Mouse (Mus musculus) neural tube, embryonic 13.5 days (tissue): Measurements from ENCODE around the gene AU022252. TPM values are rescaled to one million over a fixed set of nuclear protein-coding genes. Genes with fewer than 3 reads are reported as not detected.

Source experiments
- ATAC-seq: fragments of 200-750 bp; cut with Nextera tagmentation; 2 replicates; pipeline ENCODE4 v1.8.0; 2017; ENCODE audit warnings: low read depth, mild to moderate bottlenecking, moderate TSS enrichment, moderate library complexity
- H3K27ac ChIP-seq: fragments of 300-500 bp; sonication (generic); replicated peaks from 2 replicates; pipeline ENCODE4 v1.5.1; 2015; ENCODE audit warnings: moderate library complexity, mild to moderate bottlenecking, inconsistent platforms
- H3K27me3 ChIP-seq: fragments of 300-500 bp; sonication (generic); 2 replicates; pipeline ENCODE4 v1.6.1; 2015; ENCODE audit warnings: mild to moderate bottlenecking, inconsistent platforms
- H3K36me3 ChIP-seq: fragments of 300-500 bp; sonication (generic); 2 replicates; pipeline ENCODE4 v1.6.1; 2015; ENCODE audit warnings: mild to moderate bottlenecking, inconsistent platforms
- H3K4me1 ChIP-seq: fragments of 300-500 bp; sonication (generic); replicated peaks from 2 replicates; pipeline ENCODE4 v1.6.1; 2015; ENCODE audit warnings: inconsistent platforms
- H3K4me2 ChIP-seq: fragments of 300-500 bp; sonication (generic); 2 replicates; pipeline ENCODE4 v1.6.1; 2015; ENCODE audit warnings: inconsistent platforms, mild to moderate bottlenecking, moderate library complexity
- H3K4me3 ChIP-seq: fragments of 300-500 bp; sonication (generic); 2 replicates; pipeline ENCODE4 v1.5.1; 2015; ENCODE audit warnings: mild to moderate bottlenecking, inconsistent platforms
- H3K9ac ChIP-seq: fragments of 300-500 bp; sonication (generic); 2 replicates; pipeline ENCODE4 v1.6.1; 2015; ENCODE audit warnings: moderate library complexity, mild to moderate bottlenecking, inconsistent platforms
- H3K9me3 ChIP-seq: fragments of 300-500 bp; sonication (generic); 2 replicates; pipeline ENCODE4 v1.6.1; 2016; ENCODE audit warnings: inconsistent platforms
- WGBS: fragments of 180-500 bp; shearing (Covaris S2); methylation state at CpG from one replicate; pipeline ENCODE4 v1.1.7; 2015; 5-methylcytosine and 5-hydroxymethylcytosine counted together
- polyA plus RNA-seq: library from polyadenylated mRNA; unstranded; fragments of >200 nt; fragmentation: Nextera tagmentation; extraction: Ambion mirVana; gene quantifications from 2 replicates; pipeline ENCODE4 v1.2.1, GENCODE M21; 2015

The AU022252 gene
- polyA plus RNA-seq, 1 experiment from 2014 or later = 35.4 TPM

DNA sequence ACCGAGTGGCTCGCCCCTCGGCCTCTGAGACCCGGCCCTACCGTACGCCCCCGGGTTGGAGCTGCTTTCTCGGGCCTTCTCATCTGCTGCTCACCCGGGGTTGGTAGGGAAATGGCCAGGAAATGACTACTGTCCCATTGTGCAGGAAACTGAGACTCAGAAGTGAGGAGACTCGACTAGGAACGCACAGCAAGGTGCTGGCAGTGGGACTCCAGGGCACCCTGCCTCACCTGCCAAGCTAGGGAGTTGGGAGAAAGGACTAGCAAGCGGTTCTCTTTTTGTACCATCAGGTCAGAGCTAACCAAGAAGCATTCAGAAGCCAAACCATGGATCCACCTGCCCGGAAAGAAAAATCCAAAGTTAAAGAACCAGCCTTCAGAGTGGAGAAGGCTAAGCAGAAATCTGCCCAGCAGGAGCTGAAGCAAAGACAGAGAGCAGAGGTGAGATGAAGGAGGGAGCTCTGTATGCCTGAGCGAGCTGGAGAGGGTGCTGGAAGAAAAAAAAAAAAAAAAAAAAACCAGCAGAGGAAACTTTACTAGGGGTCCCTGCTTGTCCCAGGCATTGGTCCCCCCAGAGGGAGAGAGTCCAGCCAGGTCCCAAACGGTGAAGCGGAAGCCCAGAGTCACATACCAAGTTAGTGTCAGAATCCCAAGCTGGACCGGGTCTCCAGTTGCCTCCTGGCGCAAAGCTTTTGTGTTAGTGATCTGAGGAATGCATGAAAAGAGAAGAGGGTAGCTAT lies 36.8 kb downstream of the AU022252 start:
- ATAC-seq = peak; percentile 30; the same call in 1 of the 2 replicates
- Histone ChIP-seq H3K9ac (peak overlapping the region; percentile 81), H3K4me3 (peak overlapping the region; percentile 63)

DNA sequence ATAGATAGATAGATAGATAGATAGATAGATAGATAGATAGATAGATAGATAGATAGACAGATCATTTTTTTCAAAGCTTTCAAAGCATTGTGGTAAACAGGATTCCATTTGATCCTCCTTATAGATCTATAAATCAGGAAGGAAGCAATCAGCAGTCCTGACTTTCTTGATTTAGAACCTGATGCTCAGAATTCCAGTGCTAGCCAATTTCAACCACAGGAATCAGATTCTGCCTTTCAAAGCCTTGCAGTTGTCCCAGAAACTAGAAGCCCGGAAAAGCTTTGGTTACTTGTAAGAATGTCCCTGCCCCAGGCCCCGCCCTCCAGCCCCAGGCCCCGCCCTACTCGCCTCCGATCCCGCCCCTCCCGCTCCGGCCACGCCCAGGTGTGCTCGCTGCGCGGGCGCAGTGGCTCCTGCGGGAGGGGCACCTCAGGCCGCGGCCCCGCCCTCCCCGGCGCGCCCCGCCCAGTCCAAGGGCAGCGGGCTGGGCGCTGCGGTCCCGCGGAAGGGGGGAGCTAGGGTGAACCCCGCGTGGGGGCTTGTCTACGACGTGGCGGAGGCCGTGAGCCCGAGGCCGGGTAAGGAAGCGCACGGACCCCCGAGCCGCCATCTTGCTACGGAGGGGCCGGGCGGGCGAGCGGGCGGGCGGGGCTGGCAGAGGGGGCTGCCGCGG lies 37.5 kb downstream of the AU022252 start, which contains the start of gene Svbp:
TSS of gene Svbp (plus strand) at position 398 of the 673 bp plus-strand sequence.
- peak within 1 kb of the TSS; percentile 81 for H3K9ac ChIP-seq
- H3K4me2 ChIP-seq = peak within 1 kb of the TSS; percentile 70
- no peaks in the 10 kb centered on the region for H3K27me3 ChIP-seq
- no peaks in the 10 kb centered on the region for H3K9me3 ChIP-seq
- peak; percentile 93 for ATAC-seq
- WGBS = under 1% methylated on average over 29 of the region's 47 CpGs
- H3K4me3 ChIP-seq = peak within 1 kb of the TSS; percentile 63
- H3K27ac ChIP-seq = peak within 1 kb of the TSS; percentile 85
- H3K36me3 ChIP-seq = peaks cover 11% of the 10 kb centered on the region; the same call in 1 of the 2 replicates
- H3K4me1 ChIP-seq = peaks cover 31% of the 10 kb centered on the region

More for the DNA sequence above, 36.8 kb downstream of the AU022252 start:
- H3K27me3 ChIP-seq = no peaks in the 10 kb centered on the region
- peak overlapping the region; percentile 85 for H3K27ac ChIP-seq
- H3K9me3 ChIP-seq = no peaks in the 10 kb centered on the region
- 7% methylated on average over 18 of the region's 18 CpGs for WGBS
- peak overlapping the region; percentile 70 for H3K4me2 ChIP-seq
- peaks cover 31% of the 10 kb centered on the region for H3K4me1 ChIP-seq
- H3K36me3 ChIP-seq = peaks cover 18% of the 10 kb centered on the region

DNA sequence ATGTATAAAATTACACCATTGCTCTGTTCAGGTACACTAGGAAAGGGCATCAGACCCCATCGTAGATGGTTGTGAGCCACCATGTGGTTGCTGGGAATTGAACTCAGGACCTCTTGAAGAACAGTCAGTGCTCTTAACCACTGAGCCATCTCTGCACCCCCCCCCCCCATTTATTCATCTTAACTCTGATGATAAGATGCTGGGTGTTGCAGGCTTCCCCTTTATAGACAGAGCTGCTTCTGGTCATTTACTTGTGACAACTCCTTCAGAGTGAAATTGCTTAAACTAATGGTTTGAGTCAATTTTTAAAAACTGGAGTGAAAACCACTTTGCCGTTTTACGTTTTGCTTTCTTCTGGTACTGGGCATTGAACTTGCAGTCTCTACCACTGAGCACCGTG lies 39.8 kb downstream of the AU022252 start:
- no peaks in the 10 kb centered on the region for H3K27me3 ChIP-seq
- H3K4me1 ChIP-seq = peaks cover 22% of the 10 kb centered on the region
- no peak overlapping the region for H3K9ac ChIP-seq
- H3K36me3 ChIP-seq = 0 out of 2 replicates have a peak, but pooled peaks cover 1% of the 10 kb centered on the region
- no peaks in the 10 kb centered on the region for H3K9me3 ChIP-seq
- H3K4me3 ChIP-seq = no peak overlapping the region
- 83% methylated on average over 4 of the region's 4 CpGs for WGBS
- H3K27ac ChIP-seq = no peak overlapping the region
- no peak for ATAC-seq
- H3K4me2 ChIP-seq = no peak overlapping the region

DNA sequence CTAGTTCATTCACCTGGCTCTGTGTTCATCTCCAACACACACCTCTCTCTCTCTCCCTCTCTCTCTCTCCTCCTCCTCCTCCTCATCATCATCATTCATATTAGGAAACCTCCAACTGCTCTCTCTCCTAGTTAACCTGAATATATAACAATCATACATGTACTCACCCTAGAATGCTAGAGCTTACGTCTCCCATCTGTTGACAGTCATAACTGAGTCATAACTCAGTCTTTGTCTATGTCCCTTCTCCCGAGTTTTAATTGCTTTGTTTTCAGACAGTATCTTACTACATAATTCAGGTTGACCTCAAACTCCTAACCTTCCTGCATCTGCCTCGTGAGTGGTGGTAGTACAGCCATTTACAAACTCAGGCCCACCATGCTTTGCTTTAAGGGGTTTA lies 41.2 kb downstream of the AU022252 start:
- H3K9ac ChIP-seq = no peak overlapping the region
- H3K4me1 ChIP-seq = peaks cover 7% of the 10 kb centered on the region
- H3K4me2 ChIP-seq = no peak overlapping the region
- no peak overlapping the region for H3K4me3 ChIP-seq
- no peaks in the 10 kb centered on the region for H3K36me3 ChIP-seq
- 74% methylated on average over 3 of the region's 3 CpGs for WGBS
- no peaks in the 10 kb centered on the region for H3K27me3 ChIP-seq
- ATAC-seq = no peak
- no peaks in the 10 kb centered on the region for H3K9me3 ChIP-seq
- H3K27ac ChIP-seq = no peak overlapping the region

DNA sequence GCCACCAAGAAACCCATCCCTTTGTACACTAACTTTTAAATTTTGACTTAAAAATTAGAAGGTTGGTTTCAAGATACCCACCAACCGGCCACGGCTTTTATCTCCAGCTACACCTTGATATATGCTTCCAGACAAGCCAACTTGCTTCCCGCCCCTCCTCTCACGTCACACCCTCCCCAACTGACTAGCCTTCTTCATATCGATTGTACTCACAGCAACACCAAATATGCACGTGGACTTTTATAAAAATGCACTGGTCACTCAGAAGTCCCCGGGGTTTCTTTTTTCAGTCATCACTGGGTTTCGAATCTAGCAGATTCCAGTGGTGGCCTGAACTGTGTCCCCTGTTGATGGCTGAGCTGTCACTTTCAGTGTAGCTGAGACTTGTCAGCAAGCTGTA lies 41.9 kb downstream of the AU022252 start:
- Histone ChIP-seq H3K27ac (no peak overlapping the region), H3K27me3 (no peaks in the 10 kb centered on the region), H3K36me3 (no peaks in the 10 kb centered on the region), H3K4me1 (peaks cover under 1% of the 10 kb centered on the region; the same call in 1 of the 2 replicates), H3K9ac (no peak overlapping the region), H3K4me3 (no peak overlapping the region), H3K4me2 (no peak overlapping the region), H3K9me3 (no peaks in the 10 kb centered on the region)
- no peak for ATAC-seq
- 86% methylated on average over 8 of the region's 8 CpGs for WGBS

DNA sequence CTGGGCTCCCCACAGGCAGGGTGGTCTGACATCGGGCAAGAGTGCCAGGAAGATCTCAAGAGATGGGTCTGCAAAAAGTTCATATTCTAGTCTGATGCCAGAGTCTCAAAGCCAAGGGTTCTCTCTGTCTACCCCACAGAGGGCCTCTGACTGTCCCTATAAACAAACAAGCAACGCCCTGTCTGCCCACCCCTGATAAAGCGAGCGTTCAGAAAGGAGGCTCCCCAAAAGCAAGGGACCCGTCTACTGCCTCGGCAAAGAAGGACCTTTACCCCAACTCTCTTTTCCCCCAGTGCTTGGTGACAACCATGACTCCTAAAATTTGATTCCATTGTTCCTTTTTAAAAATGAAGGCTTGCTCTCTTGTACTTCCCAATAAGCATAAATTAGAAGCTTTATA lies 42.6 kb downstream of the AU022252 start, which contains the start of gene Ermap:
TSS of gene Ermap (minus strand) at position 148 of the 400 bp plus-strand sequence.
- H3K4me1 ChIP-seq = no peaks in the 10 kb centered on the region
- H3K36me3 ChIP-seq = no peaks in the 10 kb centered on the region
- no peak for ATAC-seq
- 49% methylated on average over 6 of the region's 6 CpGs for WGBS
- no peak within 1 kb of the TSS for H3K4me2 ChIP-seq
- H3K4me3 ChIP-seq = no peak within 1 kb of the TSS
- H3K9ac ChIP-seq = no peak within 1 kb of the TSS
- H3K27me3 ChIP-seq = no peaks in the 10 kb centered on the region
- no peak within 1 kb of the TSS for H3K27ac ChIP-seq
- H3K9me3 ChIP-seq = no peaks in the 10 kb centered on the region

DNA sequence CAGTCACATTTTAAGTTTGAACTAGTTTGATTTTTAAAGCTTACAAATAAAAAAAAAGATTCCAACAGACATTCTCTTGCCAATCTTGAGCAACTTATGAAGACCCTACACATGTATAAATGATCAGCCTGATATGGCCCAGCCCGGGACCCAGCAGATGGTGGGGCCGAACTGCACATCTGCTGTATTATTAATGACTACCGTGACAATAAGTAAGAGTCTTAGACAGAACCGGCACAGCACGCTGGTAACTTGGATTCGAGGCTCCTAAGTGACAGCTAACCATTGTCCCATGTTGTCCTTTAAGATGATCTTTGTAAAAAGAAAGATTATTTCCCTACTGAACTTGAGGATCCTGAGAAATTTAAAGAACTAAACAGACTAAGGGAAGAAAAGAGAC lies 43.1 kb downstream of the AU022252 start:
- 43% methylated on average over 6 of the region's 6 CpGs for WGBS
- Histone ChIP-seq H3K9me3 (no peaks in the 10 kb centered on the region), H3K27ac (no peak overlapping the region)

DNA sequence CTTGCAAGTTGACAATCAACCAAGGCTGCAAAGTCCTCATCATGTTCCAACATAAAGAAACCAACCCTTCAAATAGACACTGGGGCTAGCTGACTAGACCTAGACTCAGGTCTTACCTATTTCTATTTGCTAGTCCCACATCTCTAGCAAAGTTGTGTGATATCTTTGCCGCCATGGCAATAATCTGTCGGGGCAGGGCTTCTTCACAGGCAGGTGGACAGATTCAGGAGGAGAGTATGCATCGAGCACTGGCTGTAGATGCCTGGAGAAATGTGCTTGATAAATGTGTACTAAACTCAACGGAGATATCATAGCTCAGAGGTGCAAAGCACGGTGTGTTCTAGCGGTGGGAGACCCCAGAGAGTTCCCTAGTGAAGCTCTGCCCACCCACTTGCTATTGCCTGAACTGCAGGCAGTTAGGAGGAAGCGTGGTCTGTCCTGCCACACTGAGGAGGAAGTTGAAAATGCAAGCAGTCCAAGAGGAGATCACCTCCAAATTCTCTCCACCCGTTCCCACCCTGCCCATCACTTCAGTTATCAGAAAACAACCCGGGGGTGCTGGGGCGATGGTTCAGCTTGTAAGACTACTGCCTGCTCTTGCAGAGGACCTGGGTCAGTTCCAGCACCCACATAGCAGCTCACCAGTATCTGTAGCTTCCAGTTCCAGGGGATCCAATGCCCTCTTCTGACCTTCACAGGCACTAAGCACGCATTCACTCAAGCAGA lies 44.3 kb downstream of the AU022252 start:
- Histone ChIP-seq H3K4me2 (no peak overlapping the region), H3K9ac (no peak overlapping the region), H3K27ac (no peak overlapping the region), H3K27me3 (no peaks in the 10 kb centered on the region), H3K9me3 (no peaks in the 10 kb centered on the region), H3K4me3 (no peak overlapping the region), H3K36me3 (no peaks in the 10 kb centered on the region), H3K4me1 (no peaks in the 10 kb centered on the region)
- no peak for ATAC-seq
- 60% methylated on average over 11 of the region's 11 CpGs for WGBS

More for the DNA sequence above, 43.1 kb downstream of the AU022252 start:
- ATAC-seq = no peak
- no peak overlapping the region for H3K4me3 ChIP-seq
- no peaks in the 10 kb centered on the region for H3K36me3 ChIP-seq
- no peaks in the 10 kb centered on the region for H3K4me1 ChIP-seq
- H3K4me2 ChIP-seq = no peak overlapping the region
- no peak overlapping the region for H3K9ac ChIP-seq
- no peaks in the 10 kb centered on the region for H3K27me3 ChIP-seq

DNA sequence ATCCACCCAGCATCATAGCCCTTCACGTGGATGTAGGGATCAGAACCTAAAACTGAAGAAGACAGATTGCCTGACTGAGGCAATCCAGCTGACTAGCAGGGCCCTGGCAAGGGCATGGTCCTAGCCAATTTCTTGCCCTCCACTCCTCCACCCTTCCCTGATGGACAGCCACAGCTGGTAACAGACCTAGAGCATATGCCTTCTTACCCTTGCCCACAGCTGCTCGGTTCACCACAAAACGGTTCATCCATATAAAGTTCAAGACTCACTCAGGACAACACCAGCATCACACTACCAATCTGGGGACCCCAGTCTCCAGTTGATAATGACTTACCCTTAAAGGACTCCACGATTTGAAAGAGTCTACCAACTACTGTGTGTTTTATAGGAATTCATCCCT lies 46.7 kb downstream of the AU022252 start:
- no peaks in the 10 kb centered on the region for H3K4me1 ChIP-seq
- no peak overlapping the region for H3K27ac ChIP-seq
- no peaks in the 10 kb centered on the region for H3K36me3 ChIP-seq
- no peaks in the 10 kb centered on the region for H3K9me3 ChIP-seq
- no peaks in the 10 kb centered on the region for H3K27me3 ChIP-seq
- no peak overlapping the region for H3K4me2 ChIP-seq
- ATAC-seq = no peak
- 87% methylated on average over 4 of the region's 4 CpGs for WGBS
- no peak overlapping the region for H3K9ac ChIP-seq
- no peak overlapping the region for H3K4me3 ChIP-seq

DNA sequence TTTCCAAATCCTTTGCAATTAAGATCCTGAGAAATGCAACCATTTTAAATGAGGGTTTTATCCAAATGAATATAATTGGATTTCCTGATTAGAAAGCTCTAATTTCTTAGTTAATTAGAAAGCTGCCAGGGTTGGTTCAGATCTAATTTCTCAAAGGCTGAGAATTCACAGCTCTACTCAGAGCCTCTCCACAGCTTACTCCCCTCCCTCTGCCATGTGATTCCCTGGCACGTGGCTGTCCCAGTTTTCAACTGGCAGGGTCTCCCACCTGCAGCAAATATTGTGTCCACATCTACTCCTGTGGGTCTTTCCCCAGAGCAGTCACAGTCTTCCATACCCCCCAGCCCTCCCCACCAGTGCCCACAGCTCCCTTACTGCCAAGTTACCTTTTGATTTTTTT lies 49.0 kb downstream of the AU022252 start:
- no peak overlapping the region for H3K9ac ChIP-seq
- no peak overlapping the region for H3K4me2 ChIP-seq
- H3K36me3 ChIP-seq = no peaks in the 10 kb centered on the region
- no peak overlapping the region for H3K4me3 ChIP-seq
- 73% methylated on average over 1 of the region's 1 CpGs for WGBS
- no peak overlapping the region for H3K27ac ChIP-seq
- no peaks in the 10 kb centered on the region for H3K9me3 ChIP-seq
- no peaks in the 10 kb centered on the region for H3K27me3 ChIP-seq
- no peaks in the 10 kb centered on the region for H3K4me1 ChIP-seq
- no peak for ATAC-seq

DNA sequence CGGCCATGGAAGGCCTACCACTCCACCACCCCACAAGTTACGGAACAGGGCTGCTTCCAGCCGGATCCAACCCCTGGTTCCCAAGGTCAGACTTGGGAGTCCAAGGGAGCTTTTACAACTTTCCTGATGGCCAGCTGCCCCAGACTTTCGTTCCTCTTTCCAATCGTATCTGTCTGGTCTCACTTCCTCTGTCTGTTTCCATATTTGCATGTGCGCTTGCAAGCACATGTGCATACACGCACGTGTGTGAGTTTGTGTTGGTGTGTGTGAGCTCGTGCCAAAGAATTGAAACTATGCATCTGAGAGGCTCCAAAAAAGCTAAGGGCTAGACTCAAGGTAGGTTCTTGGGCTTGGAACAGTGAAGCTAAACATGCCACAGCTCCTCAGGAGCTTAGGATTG lies 51.1 kb downstream of the AU022252 start:
- Histone ChIP-seq H3K9ac (no peak overlapping the region), H3K27me3 (no peaks in the 10 kb centered on the region), H3K36me3 (no peaks in the 10 kb centered on the region), H3K4me1 (no peaks in the 10 kb centered on the region), H3K4me2 (no peak overlapping the region), H3K9me3 (no peaks in the 10 kb centered on the region), H3K27ac (no peak overlapping the region), H3K4me3 (no peak overlapping the region)
- no peak for ATAC-seq
- WGBS = 92% methylated on average over 9 of the region's 9 CpGs

DNA sequence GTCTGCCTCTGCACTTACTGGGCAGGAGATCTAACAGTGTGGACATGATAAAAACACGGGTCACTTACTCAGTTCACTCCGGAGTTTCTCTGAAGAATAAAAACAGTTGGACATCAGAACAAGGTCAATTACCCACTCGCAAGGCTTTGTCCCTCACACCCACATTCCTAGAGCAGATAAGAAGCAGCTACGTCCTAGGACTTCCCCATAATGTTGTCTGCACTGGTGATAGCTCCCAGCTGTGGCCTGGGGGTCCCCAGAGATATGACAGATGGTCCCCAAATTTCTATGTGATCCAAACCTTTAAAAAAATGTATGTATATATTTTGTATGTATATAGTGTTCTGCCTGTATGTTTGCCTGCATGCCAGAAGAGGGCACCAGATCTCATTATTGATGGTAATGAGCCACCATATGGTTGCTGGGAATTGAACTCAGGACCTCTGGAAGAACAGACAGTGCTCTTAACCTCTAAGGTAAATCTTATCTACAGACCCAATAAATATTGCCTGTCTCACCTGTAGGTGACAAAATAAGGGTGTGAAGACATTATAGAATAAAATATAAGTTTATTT lies 52.3 kb downstream of the AU022252 start:
- no peaks in the 10 kb centered on the region for H3K36me3 ChIP-seq
- no peaks in the 10 kb centered on the region for H3K27me3 ChIP-seq
- no peak overlapping the region for H3K4me3 ChIP-seq
- H3K4me2 ChIP-seq = no peak overlapping the region
- H3K4me1 ChIP-seq = no peaks in the 10 kb centered on the region
- H3K9ac ChIP-seq = no peak overlapping the region
- 58% methylated on average over 4 of the region's 4 CpGs for WGBS
- no peaks in the 10 kb centered on the region for H3K9me3 ChIP-seq
- H3K27ac ChIP-seq = no peak overlapping the region
- ATAC-seq = no peak
